Mouse (Mus musculus) hindbrain, embryonic 12.5 days (tissue): ENCODE results near the gene Exoc3l4. TPM values are rescaled to one million over a fixed set of nuclear protein-coding genes. Genes with fewer than 3 reads are reported as not detected.

Experiments used
- ATAC-seq: fragments of 200-750 bp; cut with Nextera tagmentation; 2 replicates; pipeline ENCODE4 v1.8.0; 2017; ENCODE audit warnings: moderate TSS enrichment; ENCODE audit not compliant: low FRiP score
- H3K27ac ChIP-seq: fragments of 300-500 bp; sonication (generic); 2 replicates; pipeline ENCODE4 v1.5.1; 2016; ENCODE audit warnings: mild to moderate bottlenecking
- H3K27me3 ChIP-seq: fragments of 300-500 bp; sonication (generic); 2 replicates; pipeline ENCODE4 v1.6.1; 2016; ENCODE audit warnings: mild to moderate bottlenecking
- H3K36me3 ChIP-seq: fragments of 300-500 bp; sonication (generic); 2 replicates; pipeline ENCODE4 v1.6.1; 2016; ENCODE audit warnings: mild to moderate bottlenecking
- H3K4me1 ChIP-seq: fragments of 300-500 bp; sonication (generic); 2 replicates; pipeline ENCODE4 v1.6.1; 2016
- H3K4me2 ChIP-seq: fragments of 300-500 bp; sonication (generic); replicated peaks from 2 replicates; pipeline ENCODE4 v1.6.1; 2016; ENCODE audit warnings: mild to moderate bottlenecking
- H3K4me3 ChIP-seq: fragments of 300-500 bp; sonication (generic); 2 replicates; pipeline ENCODE4 v1.5.1; 2016; ENCODE audit warnings: mild to moderate bottlenecking
- H3K9ac ChIP-seq: fragments of 300-500 bp; sonication (generic); 2 replicates; pipeline ENCODE4 v1.6.1; 2016; ENCODE audit warnings: mild to moderate bottlenecking, moderate library complexity
- H3K9me3 ChIP-seq: fragments of 300-500 bp; sonication (generic); replicated peaks from 2 replicates; pipeline ENCODE4 v1.6.1; 2016; ENCODE audit warnings: mild to moderate bottlenecking
- WGBS: fragments of 180-500 bp; shearing (Covaris S2); methylation state at CpG from one replicate; pipeline ENCODE4 v1.1.7; 2016; 5-methylcytosine and 5-hydroxymethylcytosine counted together
- polyA plus RNA-seq: library from polyadenylated mRNA; unstranded; fragments of >200 nt; fragmentation: Nextera tagmentation; extraction: Ambion mirVana; gene quantifications from 2 replicates; pipeline ENCODE4 v1.2.1, GENCODE M21; 2016

The Exoc3l4 gene
- polyA plus RNA-seq, 1 experiment from 2014 or later: 5.1 TPM

GRCm38 (mm10) chr12:111471119-111471518 is 54.3 kb downstream of the Exoc3l4 start:
- no peaks in the 10 kb centered on the region; the same call in 1 of the 2 replicates for H3K4me1 ChIP-seq
- H3K27me3 ChIP-seq: peaks cover 11% of the 10 kb centered on the region
- no peak overlapping the region for H3K27ac ChIP-seq
- no peak for ATAC-seq
- H3K9ac ChIP-seq: no peak overlapping the region
- H3K9me3 ChIP-seq: no peaks in the 10 kb centered on the region
- no peak overlapping the region for H3K4me2 ChIP-seq
- H3K4me3 ChIP-seq: no peak overlapping the region
- no peaks in the 10 kb centered on the region for H3K36me3 ChIP-seq
- WGBS: 71% methylated on average over 1 of the region's 1 CpGs

GRCm38 (mm10) chr12:111471721-111472120 is 54.9 kb downstream of the Exoc3l4 start:
- WGBS: 86% methylated on average over 3 of the region's 3 CpGs
- ATAC-seq: no peak

GRCm38 (mm10) chr12:111472886-111473285 is 56.1 kb downstream of the Exoc3l4 start:
- no peaks in the 10 kb centered on the region; the same call in 1 of the 2 replicates for H3K4me1 ChIP-seq
- no peak overlapping the region for H3K4me2 ChIP-seq
- 64% methylated on average over 5 of the region's 5 CpGs for WGBS
- H3K9me3 ChIP-seq: no peaks in the 10 kb centered on the region
- H3K27ac ChIP-seq: no peak overlapping the region
- no peak overlapping the region for H3K9ac ChIP-seq
- no peak for ATAC-seq
- H3K36me3 ChIP-seq: no peaks in the 10 kb centered on the region
- H3K4me3 ChIP-seq: no peak overlapping the region
- H3K27me3 ChIP-seq: peaks cover 11% of the 10 kb centered on the region

More at GRCm38 (mm10) chr12:111471721-111472120, 54.9 kb downstream of the Exoc3l4 start:
- H3K4me1 ChIP-seq: no peaks in the 10 kb centered on the region; the same call in 1 of the 2 replicates
- no peaks in the 10 kb centered on the region for H3K9me3 ChIP-seq
- H3K27me3 ChIP-seq: peaks cover 11% of the 10 kb centered on the region
- no peaks in the 10 kb centered on the region for H3K36me3 ChIP-seq
- H3K4me3 ChIP-seq: no peak overlapping the region
- H3K9ac ChIP-seq: no peak overlapping the region
- no peak overlapping the region for H3K4me2 ChIP-seq
- no peak overlapping the region for H3K27ac ChIP-seq

- Histone ChIP-seq H3K4me2 (no peak overlapping the region), H3K4me1 (no peaks in the 10 kb centered on the region; the same call in 1 of the 2 replicates), H3K27ac (no peak overlapping the region), H3K9ac (no peak overlapping the region), H3K9me3 (no peaks in the 10 kb centered on the region), H3K36me3 (no peaks in the 10 kb centered on the region), H3K4me3 (no peak overlapping the region), H3K27me3 (peaks cover 3% of the 10 kb centered on the region)
- 89% methylated on average over 3 of the region's 3 CpGs for WGBS
- no peak for ATAC-seq
These were observed 57.6 kb downstream of the Exoc3l4 start for GRCm38 (mm10) chr12:111474384-111474783.

- Histone ChIP-seq H3K4me3 (no peak overlapping the region), H3K36me3 (no peaks in the 10 kb centered on the region), H3K9ac (no peak overlapping the region), H3K9me3 (no peaks in the 10 kb centered on the region), H3K27ac (no peak overlapping the region), H3K4me2 (no peak overlapping the region), H3K4me1 (no peaks in the 10 kb centered on the region; the same call in 1 of the 2 replicates), H3K27me3 (peaks cover 3% of the 10 kb centered on the region)
- ATAC-seq: no peak
- 50% methylated on average over 8 of the region's 8 CpGs for WGBS
These were observed 58.3 kb downstream of the Exoc3l4 start for GRCm38 (mm10) chr12:111474893-111475643.

- Histone ChIP-seq H3K36me3 (no peaks in the 10 kb centered on the region), H3K9ac (no peak overlapping the region), H3K4me2 (no peak overlapping the region), H3K27me3 (peaks cover 11% of the 10 kb centered on the region), H3K4me3 (no peak overlapping the region), H3K27ac (no peak overlapping the region), H3K9me3 (no peaks in the 10 kb centered on the region), H3K4me1 (peaks cover 12% of the 10 kb centered on the region)
- 68% methylated on average over 5 of the region's 5 CpGs for WGBS
- ATAC-seq: no peak
These were observed 62.1 kb downstream of the Exoc3l4 start for GRCm38 (mm10) chr12:111478924-111479323.

- Histone ChIP-seq H3K4me3 (no peak overlapping the region), H3K9ac (no peak overlapping the region), H3K4me2 (no peak overlapping the region), H3K27me3 (peaks cover 21% of the 10 kb centered on the region), H3K36me3 (no peaks in the 10 kb centered on the region), H3K4me1 (peaks cover 12% of the 10 kb centered on the region), H3K9me3 (no peaks in the 10 kb centered on the region), H3K27ac (no peak overlapping the region)
- ATAC-seq: no peak
- 75% methylated on average over 2 of the region's 2 CpGs for WGBS
These were observed 63.1 kb downstream of the Exoc3l4 start for GRCm38 (mm10) chr12:111479917-111480316.

Other genes starting within 250 kb of the Exoc3l4 start
- not detected in 2 replicates for gene 4930595D18Rik, start 232.5 kb upstream of the Exoc3l4 start, polyA plus RNA-seq
- gene Amn, start 145.9 kb upstream of the Exoc3l4 start, polyA plus RNA-seq: 0.69 and 1.0 TPM in 2 replicates
- 43.2 and 44.8 TPM in 2 replicates for gene Cdc42bpb, start 39.3 kb upstream of the Exoc3l4 start, polyA plus RNA-seq
- gene Lbhd2, start 10.2 kb upstream of the Exoc3l4 start, polyA plus RNA-seq: 0.45 and 0.74 TPM in 2 replicates
- gene Tnfaip2, start 25.5 kb downstream of the Exoc3l4 start, polyA plus RNA-seq: 3.7 and 4.1 TPM in 2 replicates
- gene Gm266, start 68.8 kb downstream of the Exoc3l4 start, polyA plus RNA-seq: 9.4 and 14.3 TPM in 2 replicates
- gene Eif5, start 121.0 kb downstream of the Exoc3l4 start, polyA plus RNA-seq: 662 and 672 TPM in 2 replicates
- 80.7 and 82.0 TPM in 2 replicates for gene Mark3, start 157.5 kb downstream of the Exoc3l4 start, polyA plus RNA-seq